Mouse (Mus musculus) erythroblast, embryonic 14.5 days (primary cell): ENCODE measurements around the gene Nrip2. TPM values are rescaled to one million over a fixed set of nuclear protein-coding genes. Genes with fewer than 3 reads are reported as not detected.

Experiments
- H3K27me3 ChIP-seq: 2 replicates; pipeline ENCODE4 v1.6.1; 2012; ENCODE audit warnings: inconsistent platforms; ENCODE audit not compliant: control insufficient read depth
- H3K36me3 ChIP-seq: 2 replicates; pipeline ENCODE4 v1.6.1; 2012; ENCODE audit warnings: mild to moderate bottlenecking, inconsistent platforms; ENCODE audit not compliant: control insufficient read depth
- H3K4me1 ChIP-seq: 2 replicates; pipeline ENCODE4 v1.6.1; 2012; ENCODE audit warnings: inconsistent platforms; ENCODE audit not compliant: control insufficient read depth
- H3K4me3 ChIP-seq: replicated peaks from 2 replicates; pipeline ENCODE3; 2012; ENCODE audit warnings: moderate library complexity, mild to moderate bottlenecking, inconsistent platforms
- H3K9me3 ChIP-seq: 2 replicates; pipeline ENCODE4 v1.6.1; 2012; ENCODE audit warnings: low read length, inconsistent platforms, mixed read lengths; ENCODE audit not compliant: control insufficient read depth
- GATA1 ChIP-seq: IDR thresholded peaks from 2 replicates; pipeline ENCODE4 v1.6.1; 2012; ENCODE audit warnings: low read length, inconsistent platforms, mixed read lengths
- TAL1 ChIP-seq: IDR thresholded peaks from 3 replicates; pipeline ENCODE4 v1.6.1; 2012; ENCODE audit warnings: low read length, inconsistent platforms, mixed read lengths
- polyA plus RNA-seq: library from polyadenylated mRNA; stranded (reverse); fragments of >175 nt; gene quantifications from 2 replicates; pipeline ENCODE4 v1.2.3, GENCODE M21; 2012

Gene Nrip2
- polyA plus RNA-seq, 1 experiment, result not detected

DNA sequence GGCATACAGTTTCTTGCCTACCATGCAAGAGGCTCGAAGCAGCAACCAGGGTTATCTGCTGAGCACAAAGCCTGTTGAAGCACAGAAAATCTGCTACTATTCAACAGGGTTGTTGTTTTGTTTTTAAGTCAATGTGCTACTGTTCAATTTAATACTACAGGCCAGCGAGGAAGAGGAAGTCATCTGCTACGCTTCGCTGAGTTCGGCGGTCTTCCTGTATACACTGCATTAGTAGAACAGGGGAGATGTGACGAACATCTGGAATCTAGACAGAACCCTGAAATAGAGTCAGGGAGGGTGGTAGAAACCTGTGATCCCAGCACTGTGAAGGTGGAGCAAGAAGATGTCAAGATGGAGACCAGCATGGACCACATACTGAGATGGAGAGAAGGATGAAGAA is 15.3 kb upstream of the Nrip2 start:
- TF ChIP-seq TAL1 (no peak), GATA1 (no peak)

DNA sequence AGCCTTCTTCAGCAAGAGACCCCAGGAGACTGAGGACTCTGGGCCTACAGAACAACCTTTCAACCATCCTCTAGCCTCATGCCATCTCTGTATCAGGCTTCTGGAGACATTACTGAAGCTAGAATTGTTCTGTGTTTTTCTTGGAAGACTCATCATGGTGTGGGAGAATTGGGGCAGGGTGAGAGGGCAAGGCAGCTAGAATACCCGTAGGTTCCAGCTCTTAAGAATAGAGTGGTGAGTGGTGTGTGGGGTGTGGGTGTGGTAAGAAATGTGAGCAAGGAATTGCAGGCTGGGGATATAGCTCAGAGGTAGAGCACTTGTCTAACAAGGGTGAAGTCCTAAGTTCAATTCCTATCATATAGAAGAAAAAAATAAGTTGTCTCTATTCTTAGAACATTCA is 14.1 kb upstream of the Nrip2 start:
- TF ChIP-seq TAL1 (no peak), GATA1 (no peak)
- H3K4me3 ChIP-seq, result no peak overlapping the region
- no peaks in the 10 kb centered on the region for H3K9me3 ChIP-seq
- no peaks in the 10 kb centered on the region for H3K4me1 ChIP-seq
- no peaks in the 10 kb centered on the region for H3K36me3 ChIP-seq
- no peaks in the 10 kb centered on the region for H3K27me3 ChIP-seq

More for the DNA sequence above, 15.3 kb upstream of the Nrip2 start:
- no peak overlapping the region for H3K4me3 ChIP-seq
- no peaks in the 10 kb centered on the region for H3K36me3 ChIP-seq
- no peaks in the 10 kb centered on the region for H3K4me1 ChIP-seq
- H3K27me3 ChIP-seq, result no peaks in the 10 kb centered on the region
- no peaks in the 10 kb centered on the region for H3K9me3 ChIP-seq

DNA sequence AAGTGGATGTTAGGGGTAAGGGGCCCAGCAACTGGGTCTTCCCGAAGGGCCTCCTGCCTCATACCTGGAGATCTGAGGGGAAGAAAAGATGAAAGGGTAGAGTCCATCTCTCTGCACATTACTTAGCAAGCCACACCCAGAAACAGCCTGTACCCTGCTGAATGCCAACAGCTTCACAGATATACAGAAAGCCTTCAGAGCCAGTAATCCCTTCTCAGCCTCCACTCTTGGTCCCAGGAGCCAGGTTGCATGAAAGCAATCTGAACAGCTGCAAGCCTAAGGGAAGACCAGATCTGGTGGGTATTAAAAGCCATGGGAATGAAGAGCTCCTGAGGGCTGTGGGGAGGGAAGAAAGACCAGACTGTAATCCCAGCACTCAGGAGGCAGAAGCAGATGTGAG is 9.9 kb upstream of the Nrip2 start:
- Histone ChIP-seq H3K4me3 (no peak overlapping the region), H3K27me3 (no peaks in the 10 kb centered on the region), H3K4me1 (no peaks in the 10 kb centered on the region), H3K9me3 (no peaks in the 10 kb centered on the region), H3K36me3 (no peaks in the 10 kb centered on the region)
- no peak for TF ChIP-seq TAL1
- no peak for TF ChIP-seq GATA1

- TF ChIP-seq TAL1 (no peak), GATA1 (no peak)
- no peaks in the 10 kb centered on the region for H3K27me3 ChIP-seq
- no peaks in the 10 kb centered on the region for H3K9me3 ChIP-seq
- no peak overlapping the region for H3K4me3 ChIP-seq
- H3K4me1 ChIP-seq, result no peaks in the 10 kb centered on the region
- H3K36me3 ChIP-seq, result no peaks in the 10 kb centered on the region
Measured at GRCm38 (mm10) chr6:128390683-128391082, 8.4 kb upstream of the Nrip2 start.

DNA sequence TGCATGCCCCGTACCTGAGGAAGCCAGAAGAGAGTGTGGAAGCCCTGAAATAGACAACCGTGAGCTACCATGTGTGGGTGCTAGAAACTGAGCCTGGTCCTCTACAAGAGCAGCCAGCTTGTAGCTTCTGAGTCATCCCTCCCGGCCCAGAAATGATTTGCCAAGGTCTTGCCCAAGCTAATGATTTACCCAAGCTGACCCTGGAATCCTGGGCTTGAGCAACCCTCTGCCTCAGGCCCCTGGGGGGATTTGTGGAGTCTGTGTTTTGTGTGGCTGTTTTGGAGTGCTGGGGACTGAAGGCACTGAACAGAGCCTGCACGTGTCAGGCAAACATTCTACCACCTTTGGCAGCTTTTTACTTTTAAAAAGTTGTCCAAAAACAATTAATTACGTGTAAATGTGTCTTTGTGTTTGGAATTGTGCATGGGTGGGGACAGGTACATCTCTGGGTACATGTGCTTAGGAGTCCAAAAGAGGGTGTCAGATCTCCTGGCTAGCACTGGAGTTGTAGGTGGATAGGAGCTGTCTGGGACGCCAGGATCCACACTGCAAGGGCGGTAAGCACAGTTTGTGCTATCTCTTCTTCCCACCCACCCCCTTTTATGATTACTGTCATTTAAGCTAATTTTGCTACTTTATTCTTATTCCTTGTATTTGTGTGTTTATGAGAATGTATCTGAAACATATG is 1.4 kb upstream of the Nrip2 start:
- H3K36me3 ChIP-seq, result no peaks in the 10 kb centered on the region
- TF ChIP-seq GATA1, result no peak
- TF ChIP-seq TAL1, result no peak
- H3K9me3 ChIP-seq, result no peaks in the 10 kb centered on the region
- H3K4me1 ChIP-seq, result no peaks in the 10 kb centered on the region
- H3K4me3 ChIP-seq, result no peak overlapping the region
- H3K27me3 ChIP-seq, result no peaks in the 10 kb centered on the region

DNA sequence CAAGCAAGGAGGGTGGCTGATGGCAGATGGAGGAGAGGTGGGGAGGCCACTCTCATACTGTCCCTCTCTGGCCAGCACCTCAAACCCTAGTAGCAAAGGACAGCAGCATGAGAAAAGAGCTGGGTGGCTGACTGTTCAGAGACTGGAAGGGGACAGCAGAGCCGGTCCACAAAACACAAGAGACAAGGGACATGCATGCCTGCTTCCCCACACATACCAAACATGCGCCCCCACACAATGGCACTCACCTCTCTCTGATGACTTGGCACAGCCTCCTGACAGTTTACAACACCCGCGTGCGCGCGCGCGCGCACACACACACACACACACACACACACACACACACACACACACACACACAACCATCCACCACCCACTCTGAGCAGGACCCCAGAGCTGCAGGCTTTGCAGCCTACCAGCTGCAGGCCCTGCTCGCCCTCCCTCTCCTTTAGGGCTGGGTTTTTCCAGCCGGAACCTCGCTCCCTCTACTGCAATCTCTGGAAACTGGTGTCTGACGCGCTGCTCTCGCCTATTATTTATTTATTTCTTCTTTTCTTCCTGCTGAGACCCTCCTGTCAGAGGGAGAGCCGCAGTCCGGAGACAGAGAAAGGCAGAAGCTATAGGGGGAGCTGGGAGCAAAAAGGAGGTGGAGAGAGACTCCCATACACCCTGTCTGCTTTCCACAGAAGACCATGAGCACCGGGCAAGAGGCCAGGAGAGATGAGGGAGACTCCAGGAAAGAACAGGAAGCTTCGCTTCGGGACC is 507 bp downstream of the Nrip2 start:
- Histone ChIP-seq H3K4me1 (no peaks in the 10 kb centered on the region), H3K36me3 (no peaks in the 10 kb centered on the region), H3K27me3 (no peaks in the 10 kb centered on the region), H3K4me3 (no peak overlapping the region), H3K9me3 (no peaks in the 10 kb centered on the region)
- TF ChIP-seq GATA1 (no peak), TAL1 (no peak)

- Histone ChIP-seq H3K4me1 (no peaks in the 10 kb centered on the region), H3K9me3 (no peaks in the 10 kb centered on the region), H3K4me3 (no peak overlapping the region), H3K27me3 (no peaks in the 10 kb centered on the region), H3K36me3 (peaks cover 32% of the 10 kb centered on the region)
- TF ChIP-seq TAL1 (no peak), GATA1 (no peak)
Measured at GRCm38 (mm10) chr6:128404708-128405107, 5.6 kb downstream of the Nrip2 start.

DNA sequence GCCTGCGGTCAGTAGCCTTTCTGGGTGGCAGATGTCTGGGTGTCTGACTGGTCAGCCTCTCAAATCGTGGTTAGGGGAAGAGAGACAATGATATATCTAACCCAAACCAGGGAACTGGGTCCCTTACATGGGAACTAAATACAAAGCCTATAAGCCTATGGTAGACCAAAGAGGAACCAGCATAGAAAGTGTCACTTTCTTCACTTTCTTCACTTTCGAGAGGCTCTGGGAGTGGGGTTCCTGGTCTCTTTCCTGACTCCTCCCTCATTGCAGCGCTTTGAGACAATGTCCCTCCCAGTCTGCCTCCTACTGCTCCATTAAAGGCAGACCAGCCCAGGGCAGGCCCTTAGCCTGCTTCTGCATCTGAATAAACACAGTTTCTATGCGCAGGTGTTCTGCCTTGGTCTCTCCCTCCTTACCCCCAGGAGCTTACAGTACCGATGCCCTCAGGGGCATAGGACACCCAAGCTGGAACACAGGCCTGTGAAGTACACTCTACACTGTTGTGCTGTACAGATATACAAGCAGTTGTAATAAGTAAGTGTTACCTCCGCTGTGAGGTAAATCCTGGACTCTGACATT is 9.5 kb downstream of the Nrip2 start:
- H3K36me3 ChIP-seq, result peaks cover 69% of the 10 kb centered on the region
- no peak overlapping the region for H3K4me3 ChIP-seq
- H3K9me3 ChIP-seq, result no peaks in the 10 kb centered on the region
- no peaks in the 10 kb centered on the region for H3K4me1 ChIP-seq
- TF ChIP-seq GATA1 (no peak), TAL1 (no peak)
- H3K27me3 ChIP-seq, result no peaks in the 10 kb centered on the region

- peaks cover 79% of the 10 kb centered on the region for H3K36me3 ChIP-seq
- TF ChIP-seq TAL1 (no peak), GATA1 (no peak)
- H3K4me3 ChIP-seq, result no peak overlapping the region
- H3K27me3 ChIP-seq, result no peaks in the 10 kb centered on the region
- no peaks in the 10 kb centered on the region for H3K4me1 ChIP-seq
- H3K9me3 ChIP-seq, result no peaks in the 10 kb centered on the region
Measured at GRCm38 (mm10) chr6:128410305-128410704, 11.2 kb downstream of the Nrip2 start.
